Mouse (Mus musculus) regulatory T cell (primary cell): ENCODE data around the gene Trim31.
"Not testable (repeated sequence)": the region's sequence is repeated elsewhere in the genome, so short reads cannot be mapped to it uniquely, and the experiment has no call there.

Source experiments
- in situ Hi-C: fragments of 300-600 bp; cut with MboI, MseI; formaldehyde crosslinking; loops from one replicate; pipeline ENCODE4 v1.15.1; 2025; ENCODE audit warnings: high pct_unique_total_duplicates

Gene Trim31

GRCm38 (mm10) chr17:36897552-36898205, at the start of gene Trim31:
Trim31 (plus strand) TSS chr17:36898118.
- in situ Hi-C loops: no loop called here

GRCm38 (mm10) chr17:36848911-36849310, 49.0 kb upstream of the Trim31 start:
- in situ Hi-C loops: no loop called here

- in situ Hi-C loops: no loop called here
Observed at GRCm38 (mm10) chr17:36849992-36850391, 47.9 kb upstream of the Trim31 start.

GRCm38 (mm10) chr17:36851200-36851599, 46.7 kb upstream of the Trim31 start:
- in situ Hi-C loops: no loop called here

- in situ Hi-C loops: no loop called here
Observed at GRCm38 (mm10) chr17:36851627-36852026, 46.3 kb upstream of the Trim31 start.

GRCm38 (mm10) chr17:36855484-36855883, 42.4 kb upstream of the Trim31 start:
- in situ Hi-C loops: no loop called here

- in situ Hi-C loops: no loop called here
Observed at GRCm38 (mm10) chr17:36856236-36856635, 41.7 kb upstream of the Trim31 start.

GRCm38 (mm10) chr17:36858181-36858580, 39.7 kb upstream of the Trim31 start:
- in situ Hi-C loops: no loop called here

- in situ Hi-C loops: no loop called here
Observed at GRCm38 (mm10) chr17:36861680-36862079, 36.2 kb upstream of the Trim31 start.

GRCm38 (mm10) chr17:36866719-36867527, 31.0 kb upstream of the Trim31 start, which contains the start of gene Trim15:
Trim15 (minus strand) TSS chr17:36867210.
- in situ Hi-C loops: no loop called here

GRCm38 (mm10) chr17:36868836-36869235, 29.1 kb upstream of the Trim31 start:
- in situ Hi-C loops: no loop called here

- in situ Hi-C loops: no loop called here
Observed at GRCm38 (mm10) chr17:36869284-36869954, 28.5 kb upstream of the Trim31 start, which contains the start of gene Trim10. Trim10 (plus strand) TSS chr17:36869574.

- in situ Hi-C loops: no loop called here
Observed at GRCm38 (mm10) chr17:36869955-36870810, 27.7 kb upstream of the Trim31 start.

GRCm38 (mm10) chr17:36874636-36875035, 23.3 kb upstream of the Trim31 start:
- in situ Hi-C loops: no loop called here

GRCm38 (mm10) chr17:36883350-36883749, 14.6 kb upstream of the Trim31 start:
- in situ Hi-C loops: no loop called here

GRCm38 (mm10) chr17:36885132-36885790, 12.7 kb upstream of the Trim31 start:
- in situ Hi-C loops: no loop called here

- in situ Hi-C loops: no loop called here
Observed at GRCm38 (mm10) chr17:36890073-36890903, 7.6 kb upstream of the Trim31 start, which contains the start of gene Trim40. Trim40 (minus strand) TSS chr17:36890123.

- in situ Hi-C loops: not testable (repeated sequence)
Observed at GRCm38 (mm10) chr17:36891496-36891895, 6.4 kb upstream of the Trim31 start.

GRCm38 (mm10) chr17:36892362-36892761, 5.6 kb upstream of the Trim31 start:
- in situ Hi-C loops: no loop called here

- in situ Hi-C loops: no loop called here
Observed at GRCm38 (mm10) chr17:36893387-36893786, 4.5 kb upstream of the Trim31 start.
